Mouse (Mus musculus): Measurements from ENCODE around the gene Cep95.
A peak's percentile ranks its signal among the peaks of the same experiment; 100 is the strongest.
"Not testable (repeated sequence)": the region's sequence is repeated elsewhere in the genome, so short reads cannot be mapped to it uniquely, and the experiment has no call there.

Gene Cep95

GRCm38 (mm10) chr11:106776960-106777359 lies 12.1 kb upstream of the Cep95 start:
- DNase-seq (ENCODE audit: low spot score in 2 of 2), result no peak

GRCm38 (mm10) chr11:106777395-106777794 lies 11.7 kb upstream of the Cep95 start:
- DNase-seq (ENCODE audit: low spot score in 2 of 2), result no peak

- DNase-seq (ENCODE audit: low spot score in 2 of 2), result no peak
Measured at GRCm38 (mm10) chr11:106778132-106778531, 10.9 kb upstream of the Cep95 start.

GRCm38 (mm10) chr11:106778589-106779387 lies 10.3 kb upstream of the Cep95 start:
- peak in 1 of 2 experiments; percentile 85 for DNase-seq (ENCODE audit: low spot score in 2 of 2)

GRCm38 (mm10) chr11:106779388-106780088 lies 9.5 kb upstream of the Cep95 start, which contains the start of gene Polg2:
Gene Polg2 (minus strand): TSS chr11:106779537.
- peak in 1 of 2 experiments; percentile 89 for DNase-seq (ENCODE audit: low spot score in 2 of 2)

GRCm38 (mm10) chr11:106780089-106780425 lies 9.0 kb upstream of the Cep95 start:
- no peak for DNase-seq (ENCODE audit: low spot score in 2 of 2)

GRCm38 (mm10) chr11:106780590-106781220 lies 8.3 kb upstream of the Cep95 start:
- DNase-seq (ENCODE audit: low spot score in 2 of 2), result no peak

- DNase-seq (ENCODE audit: low spot score in 2 of 2), result not testable (repeated sequence)
Measured at GRCm38 (mm10) chr11:106782271-106782670, 6.8 kb upstream of the Cep95 start.

GRCm38 (mm10) chr11:106782841-106783764 lies 5.9 kb upstream of the Cep95 start:
- no peak for DNase-seq (ENCODE audit: low spot score in 2 of 2)

- no peak for DNase-seq (ENCODE audit: low spot score in 2 of 2)
Measured at GRCm38 (mm10) chr11:106784476-106784875, 4.6 kb upstream of the Cep95 start.

- DNase-seq (ENCODE audit: low spot score in 2 of 2), result no peak
Measured at GRCm38 (mm10) chr11:106785043-106785442, 4.0 kb upstream of the Cep95 start.

- peak; percentile 86 to 89 for DNase-seq (ENCODE audit: low spot score in 2 of 2)
Measured at GRCm38 (mm10) chr11:106787131-106788025, 1.7 kb upstream of the Cep95 start.

GRCm38 (mm10) chr11:106788026-106788774 lies 852 bp upstream of the Cep95 start:
- peak; percentile 98 to 99 for DNase-seq (ENCODE audit: low spot score in 2 of 2)

GRCm38 (mm10) chr11:106789649-106790048 lies 597 bp downstream of the Cep95 start:
- DNase-seq (ENCODE audit: low spot score in 2 of 2), result no peak

GRCm38 (mm10) chr11:106793846-106794245 lies 4.8 kb downstream of the Cep95 start:
- no peak for DNase-seq (ENCODE audit: low spot score in 2 of 2)

- DNase-seq (ENCODE audit: low spot score in 2 of 2), result no peak
Measured at GRCm38 (mm10) chr11:106795679-106796078, 6.6 kb downstream of the Cep95 start.

GRCm38 (mm10) chr11:106802069-106802627 lies 13.1 kb downstream of the Cep95 start:
- DNase-seq (ENCODE audit: low spot score in 2 of 2), result no peak

GRCm38 (mm10) chr11:106807442-106807841 lies 18.4 kb downstream of the Cep95 start:
- not testable (repeated sequence) for DNase-seq (ENCODE audit: low spot score in 2 of 2)

GRCm38 (mm10) chr11:106812410-106813136 lies 23.5 kb downstream of the Cep95 start:
- no peak for DNase-seq (ENCODE audit: low spot score in 2 of 2)
